Mouse (Mus musculus): Measurements from ENCODE around the gene 0610009B22Rik. TPM values are rescaled to one million over a fixed set of nuclear protein-coding genes. Genes with fewer than 3 reads are reported as not detected.
A peak's percentile ranks its signal among the peaks of the same experiment; 100 is the strongest.
"Not testable (repeated sequence)": the region's sequence is repeated elsewhere in the genome, so short reads cannot be mapped to it uniquely, and the experiment has no call there.

Gene 0610009B22Rik
- total RNA-seq (2021): 10 to 100 TPM; 36.9 to 43.3 TPM
- long read RNA-seq, transcript 0610009B22Rik-201 (2 exons, 813 nt): major isoform, 18 of 21 reads
- long read RNA-seq, partial matches to known transcripts: 0 of 21 reads
- long read RNA-seq, other reads (novel, unspliced or antisense): 3 of 21 reads

- DNase-seq (ENCODE audit: low spot score in 2 of 2): peak; percentile 100
These were observed at the start of gene 0610009B22Rik for GRCm38 (mm10) chr11:51688330-51689328. 0610009B22Rik (minus strand) TSS chr11:51688874.

GRCm38 (mm10) chr11:51734218-51734617 is 45.5 kb upstream of the 0610009B22Rik start:
- DNase-seq (ENCODE audit: low spot score in 2 of 2): not testable (repeated sequence)

GRCm38 (mm10) chr11:51732883-51733282 is 44.2 kb upstream of the 0610009B22Rik start:
- no peak for DNase-seq (ENCODE audit: low spot score in 2 of 2)

GRCm38 (mm10) chr11:51721066-51721465 is 32.4 kb upstream of the 0610009B22Rik start:
- DNase-seq (ENCODE audit: low spot score in 2 of 2): no peak

- no peak for DNase-seq (ENCODE audit: low spot score in 2 of 2)
These were observed 18.4 kb upstream of the 0610009B22Rik start for GRCm38 (mm10) chr11:51707080-51707479.

- DNase-seq (ENCODE audit: low spot score in 2 of 2): no peak
These were observed 17.8 kb upstream of the 0610009B22Rik start for GRCm38 (mm10) chr11:51706451-51706850.

- no peak for DNase-seq (ENCODE audit: low spot score in 2 of 2)
These were observed 14.8 kb upstream of the 0610009B22Rik start for GRCm38 (mm10) chr11:51703379-51703998.

GRCm38 (mm10) chr11:51702831-51703230 is 14.2 kb upstream of the 0610009B22Rik start:
- DNase-seq (ENCODE audit: low spot score in 2 of 2): no peak

- DNase-seq (ENCODE audit: low spot score in 2 of 2): no peak
These were observed 6.3 kb upstream of the 0610009B22Rik start for GRCm38 (mm10) chr11:51694984-51695383.

GRCm38 (mm10) chr11:51690597-51690996 is 1.9 kb upstream of the 0610009B22Rik start:
- not testable (repeated sequence) for DNase-seq (ENCODE audit: low spot score in 2 of 2)

- DNase-seq (ENCODE audit: low spot score in 2 of 2): no peak
These were observed 669 bp upstream of the 0610009B22Rik start for GRCm38 (mm10) chr11:51689343-51689742.

- DNase-seq (ENCODE audit: low spot score in 2 of 2): no peak
These were observed 6.7 kb downstream of the 0610009B22Rik start for GRCm38 (mm10) chr11:51681976-51682374.

- DNase-seq (ENCODE audit: low spot score in 2 of 2): peak; percentile 76 to 91
These were observed 7.2 kb downstream of the 0610009B22Rik start for GRCm38 (mm10) chr11:51681324-51681975.

- DNase-seq (ENCODE audit: low spot score in 2 of 2): no peak
These were observed 9.2 kb downstream of the 0610009B22Rik start for GRCm38 (mm10) chr11:51679466-51679865.

GRCm38 (mm10) chr11:51677737-51678418 is 10.8 kb downstream of the 0610009B22Rik start:
- no peak for DNase-seq (ENCODE audit: low spot score in 2 of 2)

- no peak for DNase-seq (ENCODE audit: low spot score in 2 of 2)
These were observed 13.3 kb downstream of the 0610009B22Rik start for GRCm38 (mm10) chr11:51675386-51675785.

- DNase-seq (ENCODE audit: low spot score in 2 of 2): no peak
These were observed 15.4 kb downstream of the 0610009B22Rik start for GRCm38 (mm10) chr11:51673291-51673690.

- no peak for DNase-seq (ENCODE audit: low spot score in 2 of 2)
These were observed 17.3 kb downstream of the 0610009B22Rik start for GRCm38 (mm10) chr11:51671376-51671775.

GRCm38 (mm10) chr11:51670846-51671245 is 17.8 kb downstream of the 0610009B22Rik start:
- no peak for DNase-seq (ENCODE audit: low spot score in 2 of 2)

- not testable (repeated sequence) for DNase-seq (ENCODE audit: low spot score in 2 of 2)
These were observed 23.9 kb downstream of the 0610009B22Rik start for GRCm38 (mm10) chr11:51664747-51665146.

GRCm38 (mm10) chr11:51662632-51663031 is 26.0 kb downstream of the 0610009B22Rik start:
- DNase-seq (ENCODE audit: low spot score in 2 of 2): no peak

All from layer of hippocampus, adult 18-20 months (tissue).